Mouse (Mus musculus) ES-E14 (cell line): ENCODE results near the gene Tbc1d16. TPM values are rescaled to one million over a fixed set of nuclear protein-coding genes. Genes with fewer than 3 reads are reported as not detected.

Source experiments
- DNase-seq: peaks from one replicate; pipeline ENCODE4 v3.0.0-alpha.2; 2013; ENCODE audit warnings: low read depth, low spot score
- H3K27ac ChIP-seq: 2 replicates; pipeline ENCODE4 v1.5.1; 2012; ENCODE audit warnings: low read depth, mild to moderate bottlenecking, low read length, moderate library complexity, mixed read lengths; ENCODE audit not compliant: poor library complexity, insufficient read depth, severe bottlenecking
- H3K36me3 ChIP-seq: 2 replicates; pipeline ENCODE4 v1.6.1; 2012; ENCODE audit warnings: mild to moderate bottlenecking, low read length, moderate library complexity, mixed read lengths; ENCODE audit not compliant: control insufficient read depth, poor library complexity, insufficient read depth, severe bottlenecking
- H3K4me1 ChIP-seq, 2 experiments: fragments of 150-350 bp in 1 of 2; sonication (generic) in 1 of 2; 2 replicates each; pipeline ENCODE4 v1.6.1; 2012; ENCODE audit warnings: low read length in 2 of 2, mild to moderate bottlenecking in 1 of 2, mixed read lengths in 1 of 2; ENCODE audit not compliant: control insufficient read depth in 2 of 2, insufficient read depth in 2 of 2, poor library complexity in 1 of 2
- H3K4me3 ChIP-seq, 2 experiments: fragments of 150-350 bp in 1 of 2; sonication (generic) in 1 of 2; 2 replicates each; pipeline ENCODE4 v1.5.1; 2012; ENCODE audit warnings: low read length in 2 of 2, low read depth in 1 of 2, mild to moderate bottlenecking in 1 of 2, mixed read lengths in 1 of 2; ENCODE audit not compliant: insufficient read depth in 1 of 2, poor library complexity in 1 of 2, severe bottlenecking in 1 of 2
- H3K9ac ChIP-seq: 2 replicates; pipeline ENCODE4 v1.6.1; 2012; ENCODE audit warnings: low read depth, mild to moderate bottlenecking, low read length, mixed read lengths; ENCODE audit not compliant: poor library complexity, insufficient read depth, severe bottlenecking
- H3K9me3 ChIP-seq: fragments of 150-350 bp; sonication (generic); 2 replicates; pipeline ENCODE4 v1.6.1; 2012; ENCODE audit warnings: low read depth, mild to moderate bottlenecking, low read length; ENCODE audit not compliant: control insufficient read depth, insufficient read depth
- CHD2 ChIP-seq: IDR thresholded peaks from 2 replicates; pipeline ENCODE4 v1.6.1; 2014; ENCODE audit warnings: mild to moderate bottlenecking, low read depth, low read length, inconsistent platforms
- HCFC1 ChIP-seq: IDR thresholded peaks from 2 replicates; pipeline ENCODE4 v1.6.1; 2012; ENCODE audit warnings: low read length, inconsistent platforms, borderline replicate concordance; ENCODE audit not compliant: insufficient read depth
- MAFK ChIP-seq: IDR thresholded peaks from 2 replicates; pipeline ENCODE4 v1.6.1; 2014; ENCODE audit warnings: mild to moderate bottlenecking, low read depth, low read length, inconsistent platforms; ENCODE audit not compliant: insufficient read depth
- ZC3H11A ChIP-seq: IDR thresholded peaks from 2 replicates; pipeline ENCODE4 v1.6.1; 2012; ENCODE audit warnings: low read depth, mild to moderate bottlenecking, inconsistent platforms, low read length, borderline replicate concordance
- ZNF384 ChIP-seq: IDR thresholded peaks from 2 replicates; pipeline ENCODE4 v1.6.1; 2012; ENCODE audit warnings: low read depth, low read length, inconsistent platforms
- in situ Hi-C, 2 experiments: fragments of 600-800 bp; cut with MboI; formaldehyde crosslinking; loops; one replicate each; pipeline ENCODE4 v1.15.1; 2025; ENCODE audit warnings: low sequenced_read_pairs in 2 of 2, inconsistent platforms in 1 of 2; ENCODE audit not compliant: unreplicated experiment in 2 of 2
- total RNA-seq: library from RNA; depleted of rRNA; stranded (reverse); fragments of 300-350 nt; gene quantifications from 2 replicates; pipeline ENCODE4 v1.2.3, GENCODE M21; 2012

The Tbc1d16 gene
- total RNA-seq, 1 experiment: 6.3 TPM

- peak within 1 kb of the TSS; percentile 46 for H3K9ac ChIP-seq
- peaks cover 5% of the 10 kb centered on the region for H3K36me3 ChIP-seq
- H3K9me3 ChIP-seq: no peaks in the 10 kb centered on the region
- no peak within 1 kb of the TSS for H3K27ac ChIP-seq
- TF ChIP-seq CHD2: no peak
- no peak for TF ChIP-seq ZNF384
- TF ChIP-seq HCFC1: peak; percentile 17; the same call in 1 of the 2 replicates
- TF ChIP-seq ZC3H11A: no peak
- no peak for TF ChIP-seq MAFK
- DNase-seq: peak; percentile 96
- H3K4me1 ChIP-seq: peaks cover 3 to 34% of the 10 kb centered on the region in 2 experiments
- H3K4me3 ChIP-seq: peak within 1 kb of the TSS; percentile 55 to 63
- in situ Hi-C loops: no loop called here
Measured at GRCm38 (mm10) chr11:119267768-119268556, 39.7 kb upstream of the Tbc1d16 start, which contains the start of gene Gaa. Gene Gaa, plus strand, starts transcription at chr11:119267887.

- Histone ChIP-seq H3K27ac (no peak overlapping the region), H3K4me1 (peaks cover 3 to 34% of the 10 kb centered on the region in 2 experiments), H3K36me3 (peaks cover 5% of the 10 kb centered on the region), H3K4me3 (no peak overlapping the region), H3K9ac (0 out of 2 replicates have a peak overlapping the region, but pooled peaks have one; percentile 4), H3K9me3 (no peaks in the 10 kb centered on the region)
- no peak for TF ChIP-seq ZC3H11A
- TF ChIP-seq ZNF384: no peak
- TF ChIP-seq HCFC1: no peak
- no peak for TF ChIP-seq MAFK
- no peak for TF ChIP-seq CHD2
- in situ Hi-C loops: no loop called here
- no peak for DNase-seq
Measured at GRCm38 (mm10) chr11:119267241-119267674, 39.0 kb upstream of the Tbc1d16 start.

- H3K9ac ChIP-seq: no peak overlapping the region
- H3K36me3 ChIP-seq: 0 out of 2 replicates have a peak, but pooled peaks cover 2% of the 10 kb centered on the region
- TF ChIP-seq MAFK (no peak), ZNF384 (no peak), CHD2 (no peak), HCFC1 (no peak), ZC3H11A (no peak)
- H3K27ac ChIP-seq: no peak overlapping the region
- no peak overlapping the region for H3K4me3 ChIP-seq
- in situ Hi-C loops: no loop called here
- DNase-seq: no peak
- H3K4me1 ChIP-seq: peaks cover 3 to 32% of the 10 kb centered on the region in 2 experiments
- no peaks in the 10 kb centered on the region for H3K9me3 ChIP-seq
Measured at GRCm38 (mm10) chr11:119265811-119266210, 37.5 kb upstream of the Tbc1d16 start.

GRCm38 (mm10) chr11:119264413-119264812 is 36.1 kb upstream of the Tbc1d16 start:
- Histone ChIP-seq H3K9ac (no peak overlapping the region), H3K9me3 (no peaks in the 10 kb centered on the region), H3K27ac (no peak overlapping the region), H3K36me3 (no peaks in the 10 kb centered on the region), H3K4me1 (peaks cover 3 to 24% of the 10 kb centered on the region in 2 experiments), H3K4me3 (no peak overlapping the region)
- DNase-seq: no peak
- in situ Hi-C loops: no loop called here
- TF ChIP-seq MAFK (no peak), ZC3H11A (no peak), HCFC1 (no peak), ZNF384 (no peak), CHD2 (no peak)
